Mouse (Mus musculus) kidney, postnatal 36 days (tissue): ENCODE data around the gene Sobp.
A peak's percentile ranks its signal among the peaks of the same experiment; 100 is the strongest.

Source experiments
- DNase-seq, 2 experiments: peaks; one replicate each; pipeline ENCODE4 v3.0.0; 2021 to 2022; ENCODE audit warnings: mixed read lengths in 2 of 2

Sobp gene

GRCm38 (mm10) chr10:43084087-43084366 lies 90.3 kb downstream of the Sobp start:
- no peak for DNase-seq

- no peak for DNase-seq
These were observed 90.8 kb downstream of the Sobp start for GRCm38 (mm10) chr10:43083288-43084086.

GRCm38 (mm10) chr10:43081316-43081715 lies 93.0 kb downstream of the Sobp start:
- DNase-seq, result peak in 1 of 2 experiments; percentile 8

GRCm38 (mm10) chr10:43075535-43076152 lies 98.7 kb downstream of the Sobp start:
- DNase-seq, result peak in 1 of 2 experiments; percentile 1

GRCm38 (mm10) chr10:43073281-43073680 lies 101.0 kb downstream of the Sobp start:
- no peak for DNase-seq

- no peak for DNase-seq
These were observed 103.4 kb downstream of the Sobp start for GRCm38 (mm10) chr10:43070893-43071292.

GRCm38 (mm10) chr10:43065331-43065730 lies 109.0 kb downstream of the Sobp start:
- DNase-seq, result no peak

- no peak for DNase-seq
These were observed 112.7 kb downstream of the Sobp start for GRCm38 (mm10) chr10:43061519-43062105.

- DNase-seq, result no peak
These were observed 118.9 kb downstream of the Sobp start for GRCm38 (mm10) chr10:43055405-43055804.

- no peak for DNase-seq
These were observed 119.6 kb downstream of the Sobp start for GRCm38 (mm10) chr10:43054776-43055175.

- DNase-seq, result no peak
These were observed 120.3 kb downstream of the Sobp start for GRCm38 (mm10) chr10:43053861-43054560.

GRCm38 (mm10) chr10:43052462-43052861 lies 121.9 kb downstream of the Sobp start:
- peak in 1 of 2 experiments; percentile 8 for DNase-seq

- no peak for DNase-seq
These were observed 126.5 kb downstream of the Sobp start for GRCm38 (mm10) chr10:43047804-43048348.

GRCm38 (mm10) chr10:43043351-43044209 lies 130.8 kb downstream of the Sobp start:
- DNase-seq, result no peak

- no peak for DNase-seq
These were observed 131.6 kb downstream of the Sobp start for GRCm38 (mm10) chr10:43042591-43043327.

GRCm38 (mm10) chr10:43041794-43042193 lies 132.5 kb downstream of the Sobp start:
- no peak for DNase-seq

- no peak for DNase-seq
These were observed 136.9 kb downstream of the Sobp start for GRCm38 (mm10) chr10:43037455-43037793.

GRCm38 (mm10) chr10:43036646-43037454 lies 137.5 kb downstream of the Sobp start:
- DNase-seq, result no peak

GRCm38 (mm10) chr10:43035579-43035978 lies 138.8 kb downstream of the Sobp start:
- DNase-seq, result peak in 1 of 2 experiments; percentile 25

GRCm38 (mm10) chr10:43034811-43035210 lies 139.5 kb downstream of the Sobp start:
- DNase-seq, result peak; percentile 30 to 51
